Mouse (Mus musculus) CH12.LX (cell line): ENCODE data around the gene Il13ra1. TPM values are rescaled to one million over a fixed set of nuclear protein-coding genes. Genes with fewer than 3 reads are reported as not detected.

Source experiments
- DNase-seq: peaks from one replicate; pipeline ENCODE4 v3.0.0-alpha.2; 2013; ENCODE audit errors: extremely low read depth
- H3K27ac ChIP-seq: 2 replicates; pipeline ENCODE4 v1.5.1; 2012; ENCODE audit warnings: low read depth, mild to moderate bottlenecking, control low read depth, moderate library complexity; ENCODE audit not compliant: insufficient read depth
- H3K27me3 ChIP-seq: replicated peaks from 2 replicates; pipeline ENCODE3; 2012; ENCODE audit warnings: inconsistent platforms
- H3K36me3 ChIP-seq, 2 experiments: replicated peaks in 1 of 2; 2 replicates each; pipeline versions ENCODE3 to v1.6.1; 2012; ENCODE audit warnings: inconsistent platforms in 1 of 2, low read length in 1 of 2, mild to moderate bottlenecking in 1 of 2, mixed read lengths in 1 of 2, moderate library complexity in 1 of 2; ENCODE audit not compliant: control insufficient read depth in 1 of 2, insufficient read depth in 1 of 2
- H3K4me1 ChIP-seq, 2 experiments: 2 replicates each; pipeline ENCODE4 v1.6.1; 2012; ENCODE audit warnings: inconsistent platforms in 1 of 2, moderate library complexity in 1 of 2; ENCODE audit not compliant: insufficient read depth in 2 of 2, control insufficient read depth in 1 of 2
- H3K4me2 ChIP-seq: 2 replicates; pipeline ENCODE4 v1.6.1; 2012; ENCODE audit warnings: low read depth, mild to moderate bottlenecking, control low read depth; ENCODE audit not compliant: poor library complexity, insufficient read depth, severe bottlenecking
- H3K4me3 ChIP-seq, 3 experiments: fragments of 150-350 bp in 1 of 3; sonication (generic) in 1 of 3; replicated peaks in 1 of 3; 2 replicates each; pipeline versions ENCODE3 to v1.5.1; 2011 to 2012; ENCODE audit warnings: low read depth in 2 of 3, low read length in 2 of 3, mild to moderate bottlenecking in 2 of 3, moderate library complexity in 2 of 3, control low read depth in 1 of 3, improper control_type of control experiment in 1 of 3, inconsistent platforms in 1 of 3, mixed read lengths in 1 of 3; ENCODE audit not compliant: poor library complexity in 1 of 3
- H3K79me2 ChIP-seq: replicated peaks from 2 replicates; pipeline ENCODE4 v1.6.1; 2012; ENCODE audit warnings: mild to moderate bottlenecking, moderate library complexity; ENCODE audit not compliant: control insufficient read depth, poor library complexity, insufficient read depth, severe bottlenecking; ENCODE audit errors: extremely low read depth
- H3K9ac ChIP-seq: 2 replicates; pipeline ENCODE4 v1.6.1; 2012; ENCODE audit warnings: low read depth, mild to moderate bottlenecking, control low read depth, moderate library complexity; ENCODE audit not compliant: insufficient read depth
- H3K9me3 ChIP-seq: replicated peaks from 2 replicates; pipeline ENCODE3; 2012; ENCODE audit warnings: low read length, inconsistent platforms, mixed read lengths
- BHLHE40 ChIP-seq: IDR thresholded peaks from 2 replicates; pipeline ENCODE4 v1.6.1; 2011; ENCODE audit warnings: mild to moderate bottlenecking, low read depth, low read length, improper control_type of control experiment
- CHD1 ChIP-seq: IDR thresholded peaks from 2 replicates; pipeline ENCODE4 v1.6.1; 2012; ENCODE audit warnings: low read depth, low read length, improper control_type of control experiment, inconsistent platforms
- ETS1 ChIP-seq: conservative IDR thresholded peaks from 2 replicates; pipeline ENCODE4 v1.6.1; 2012; ENCODE audit warnings: low read depth, mild to moderate bottlenecking, inconsistent platforms, low read length, improper control_type of control experiment, moderate library complexity
- HCFC1 ChIP-seq: IDR thresholded peaks from 2 replicates; pipeline ENCODE4 v1.6.1; 2012; ENCODE audit warnings: low read depth, mild to moderate bottlenecking, inconsistent platforms, low read length, improper control_type of control experiment
- IRF4 ChIP-seq: IDR thresholded peaks from 2 replicates; pipeline ENCODE4 v1.6.1; 2014; ENCODE audit warnings: low read depth, mild to moderate bottlenecking, inconsistent platforms, low read length, improper control_type of control experiment
- JUN ChIP-seq: IDR thresholded peaks from 2 replicates; pipeline ENCODE4 v1.6.1; 2011; ENCODE audit warnings: low read depth, mild to moderate bottlenecking, low read length, improper control_type of control experiment, moderate library complexity; ENCODE audit not compliant: insufficient read depth
- MAX ChIP-seq: IDR thresholded peaks from 2 replicates; pipeline ENCODE4 v1.6.1; 2011; ENCODE audit warnings: low read length, improper control_type of control experiment
- MXI1 ChIP-seq: IDR thresholded peaks from 2 replicates; pipeline ENCODE4 v1.6.1; 2011; ENCODE audit warnings: mild to moderate bottlenecking, low read depth, low read length, improper control_type of control experiment
- NELFE ChIP-seq: IDR thresholded peaks from 2 replicates; pipeline ENCODE4 v1.6.1; 2011; ENCODE audit warnings: low read depth, low read length, improper control_type of control experiment
- NRF1 ChIP-seq: IDR thresholded peaks from 2 replicates; pipeline ENCODE4 v1.6.1; 2014; ENCODE audit warnings: low read depth, mild to moderate bottlenecking, inconsistent platforms, low read length, improper control_type of control experiment, moderate library complexity
- PAX5 ChIP-seq: IDR thresholded peaks from 2 replicates; pipeline ENCODE4 v1.6.1; 2012; ENCODE audit warnings: low read length, inconsistent platforms, mixed read lengths
- POLR2A ChIP-seq: IDR thresholded peaks from 2 replicates; pipeline ENCODE4 v1.6.1; 2011; ENCODE audit warnings: low read depth, mild to moderate bottlenecking, improper control_type of control experiment, low read length
- POLR2AphosphoS2 ChIP-seq: IDR thresholded peaks from 2 replicates; pipeline ENCODE4 v1.6.1; 2011; ENCODE audit warnings: low read depth, low read length, improper control_type of control experiment
- SMC3 ChIP-seq: IDR thresholded peaks from 2 replicates; pipeline ENCODE4 v1.6.1; 2011; ENCODE audit warnings: low read depth, low read length, improper control_type of control experiment
- TBP ChIP-seq: conservative IDR thresholded peaks from 2 replicates; pipeline ENCODE4 v1.6.1; 2011; ENCODE audit warnings: low read depth, low read length, improper control_type of control experiment
- USF2 ChIP-seq: conservative IDR thresholded peaks from 2 replicates; pipeline ENCODE4 v1.6.1; 2011; ENCODE audit warnings: low read depth, low read length, improper control_type of control experiment
- ZKSCAN1 ChIP-seq: IDR thresholded peaks from 2 replicates; pipeline ENCODE4 v1.6.1; 2012; ENCODE audit warnings: low read depth, inconsistent platforms, low read length, improper control_type of control experiment, borderline replicate concordance
- ZMIZ1 ChIP-seq: IDR thresholded peaks from 2 replicates; pipeline ENCODE4 v1.6.1; 2012; ENCODE audit warnings: low read depth, mild to moderate bottlenecking, inconsistent platforms, low read length, improper control_type of control experiment
- dilution Hi-C: fragments of 300-500 bp; cut with MboI; formaldehyde crosslinking; loops from 2 replicates; pipeline ENCODE4 v1.14.3; 2020; ENCODE audit warnings: low sequenced_read_pairs; ENCODE audit not compliant: extremely low pct_unique_long_range_greater_than_20kb, extremely low pct_ligation_motif_present
- in situ Hi-C: fragments of 300-500 bp; cut with MboI; formaldehyde crosslinking; loops from 3 replicates; pipeline ENCODE4 v1.14.3; 2019; ENCODE audit warnings: low sequenced_read_pairs, low pct_ligation_motif_present, low pct_unique_long_range_greater_than_20kb, mixed read lengths
- polyA plus RNA-seq: library from polyadenylated mRNA; unstranded; fragments of >175 nt; gene quantifications from 2 replicates; pipeline ENCODE4 v1.2.1, GENCODE M21; 2012; ENCODE audit warnings: low read depth; ENCODE audit not compliant: insufficient read length
- total RNA-seq, 2 experiments: library from RNA; depleted of rRNA; stranded (reverse); fragments of 300-350 nt in 1 of 2; fragments of >200 nt in 1 of 2; gene quantifications; 2 replicates each; pipeline ENCODE4 v1.2.3; 2012 to 2014

Gene Il13ra1
- total and polyA plus RNA-seq, 3 experiments: 0.21 to 1.6 (median 0.59) TPM

GRCm38 (mm10) chrX:36129771-36130108, 17.8 kb downstream of the Il13ra1 start:
- in situ Hi-C loops (no loop called here), dilution Hi-C loops (no loop called here)
- H3K4me3 ChIP-seq: peak overlapping the region in 2 of 3 experiments; percentile 48 to 50
- H3K9ac ChIP-seq: no peak overlapping the region
- DNase-seq: no peak
- no peak overlapping the region for H3K4me2 ChIP-seq
- TF ChIP-seq NELFE: no peak
- TF ChIP-seq HCFC1: no peak
- TF ChIP-seq JUN: no peak
- no peak for TF ChIP-seq ZKSCAN1
- no peak for TF ChIP-seq TBP
- TF ChIP-seq IRF4: no peak
- TF ChIP-seq USF2: no peak
- TF ChIP-seq NRF1: no peak
- TF ChIP-seq SMC3: no peak
- no peak for TF ChIP-seq ZMIZ1
- no peak for TF ChIP-seq PAX5
- TF ChIP-seq BHLHE40: no peak
- no peak for TF ChIP-seq CHD1
- TF ChIP-seq POLR2AphosphoS2: no peak
- TF ChIP-seq, all 38 proteins: peak for 0
- peaks cover 0 to 2% of the 10 kb centered on the region in 2 experiments for H3K36me3 ChIP-seq
- H3K79me2 ChIP-seq: no peaks in the 10 kb centered on the region
- no peaks in the 10 kb centered on the region for H3K9me3 ChIP-seq
- H3K27ac ChIP-seq: no peak overlapping the region
- H3K27me3 ChIP-seq: no peaks in the 10 kb centered on the region
- H3K4me1 ChIP-seq: no peaks in the 10 kb centered on the region

GRCm38 (mm10) chrX:36136346-36136745, 24.4 kb downstream of the Il13ra1 start:
- H3K9ac ChIP-seq: no peak overlapping the region
- H3K36me3 ChIP-seq: no peaks in the 10 kb centered on the region
- in situ Hi-C loops (no loop called here), dilution Hi-C loops (no loop called here)
- no peak overlapping the region for H3K27ac ChIP-seq
- TF ChIP-seq MAX (no peak), POLR2A (no peak), BHLHE40 (no peak), MXI1 (no peak), ETS1 (no peak), PAX5 (no peak)
- no peaks in the 10 kb centered on the region; a peak in 1 of 4 replicates for H3K4me1 ChIP-seq
- no peak overlapping the region for H3K4me3 ChIP-seq
- no peaks in the 10 kb centered on the region for H3K27me3 ChIP-seq
- no peak overlapping the region for H3K4me2 ChIP-seq
- H3K9me3 ChIP-seq: no peaks in the 10 kb centered on the region
- H3K79me2 ChIP-seq: no peaks in the 10 kb centered on the region
- DNase-seq: no peak
